Mouse (Mus musculus) erythroblast, embryonic 14.5 days (primary cell): ENCODE measurements around the gene Rdh16f2.

Experiments
- GATA1 ChIP-seq: IDR thresholded peaks from 2 replicates; pipeline ENCODE4 v1.6.1; 2012; ENCODE audit warnings: low read length, inconsistent platforms, mixed read lengths
- TAL1 ChIP-seq: IDR thresholded peaks from 3 replicates; pipeline ENCODE4 v1.6.1; 2012; ENCODE audit warnings: low read length, inconsistent platforms, mixed read lengths

DNA sequence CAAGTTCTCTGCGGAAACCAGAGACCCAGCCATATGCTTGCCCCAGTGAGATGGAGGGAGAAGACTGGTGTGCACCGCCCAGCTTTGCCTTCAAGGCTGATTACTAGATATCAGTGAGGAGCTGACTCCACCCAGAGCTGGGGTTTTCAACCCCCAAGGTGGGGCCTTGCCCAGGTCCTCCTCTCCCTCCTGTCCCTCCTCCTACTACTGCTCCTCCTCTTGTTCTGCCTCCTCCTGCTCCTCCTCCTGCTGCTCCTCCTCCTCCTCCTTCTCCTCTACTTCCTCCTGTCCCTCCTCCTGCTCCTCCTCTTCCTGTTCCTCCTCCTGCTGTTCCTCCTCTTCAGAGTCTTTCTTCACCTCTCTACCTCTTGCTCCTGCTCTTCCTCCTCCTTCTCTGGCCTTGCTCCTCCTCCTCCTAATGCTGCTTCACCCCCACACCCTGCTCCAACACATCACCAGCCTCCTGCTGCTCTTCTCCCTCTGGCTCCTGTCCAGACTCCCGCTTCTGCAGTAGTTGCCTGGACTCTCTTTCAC is 12.9 kb downstream of the Rdh16f2 start:
- TF ChIP-seq GATA1 = no peak
- TF ChIP-seq TAL1 = no peak
